Mouse (Mus musculus): ENCODE results near the gene Man2b1.

- TF ChIP-seq CTCF (IDR thresholded peaks at IDR 0.05; ENCODE audit: borderline replicate concordance, insufficient read depth, low read depth, low read length) (peak; percentile 64), POLR2A (IDR thresholded peaks at IDR 0.05; ENCODE audit: borderline replicate concordance, insufficient read depth, low read length) (no peak)
Measured at GRCm38 (mm10) chr8:85076001-85076400, 7.1 kb upstream of the Man2b1 start.

Measured in cerebellum, adult 2 months (tissue).